Mouse (Mus musculus) G1E (cell line): ENCODE measurements around the gene Rgs19.

Experiments
- CTCF ChIP-seq: IDR thresholded peaks from 2 replicates; pipeline ENCODE4 v1.5.1; 2012; ENCODE audit warnings: low read depth, low read length, inconsistent platforms, mixed read lengths
- GATA1 ChIP-seq: IDR thresholded peaks from 2 replicates; pipeline ENCODE4 v1.6.1; 2012; ENCODE audit warnings: borderline replicate concordance, low read length, inconsistent platforms, mixed read lengths
- GATA2 ChIP-seq: IDR thresholded peaks from 2 replicates; pipeline ENCODE4 v1.6.1; 2012; ENCODE audit warnings: low read depth, low read length, inconsistent platforms, borderline replicate concordance
- POLR2AphosphoS5 ChIP-seq: IDR thresholded peaks from 2 replicates; pipeline ENCODE4 v1.6.1; 2012; ENCODE audit warnings: low read depth, low read length, inconsistent platforms; ENCODE audit not compliant: insufficient replicate concordance
- TAL1 ChIP-seq: conservative IDR thresholded peaks from 2 replicates; pipeline ENCODE4 v1.6.1; 2012; ENCODE audit warnings: low read depth, low read length, inconsistent platforms, mixed read lengths

GRCm38 (mm10) chr2:181671326-181671725, 22.5 kb downstream of the Rgs19 start, which contains the start of gene Sox18:
- TF ChIP-seq CTCF (no peak), POLR2AphosphoS5 (no peak), TAL1 (no peak), GATA1 (no peak), GATA2 (no peak)
